15 mouse cellular contexts compared by ENCODE assay signal in genomic region chr6:47355500-47355899, GRCm38 (mm10).
"Had no signal": no experiment of that assay in that cellular context is flagged by ENCODE, and none has a peak within 500 bp of the region (broad histone marks: within the 10 kb centered on the region; RNA-seq: fewer than 3 reads in every experiment).

No protein-coding gene starts in this region.

- ATAC-seq: liver, embryonic 12.5 days; midbrain, embryonic 13.5 days had no signal

- H3K36me3 ChIP-seq: limb, embryonic 15.5 days; liver, embryonic 12.5 days; midbrain, embryonic 13.5 days; neural tube, embryonic 15.5 days; stomach, embryonic 15.5 days had no signal

- H3K4me1 ChIP-seq: limb, embryonic 15.5 days; midbrain, embryonic 13.5 days; neural tube, embryonic 15.5 days had no signal

- H3K27me3 ChIP-seq: limb, embryonic 15.5 days; liver, embryonic 12.5 days; megakaryocyte, embryonic 14.5 days; midbrain, embryonic 13.5 days; neural tube, embryonic 15.5 days; stomach, embryonic 15.5 days had no signal

- DNase-seq: kidney, adult 8-10 months; kidney, postnatal 25 days; lung, embryonic 14.5 days; lung, postnatal 14 days; retina, postnatal 1 day; thymus, postnatal 36 days had no signal

- H3K9me3 ChIP-seq: limb, embryonic 15.5 days; liver, embryonic 12.5 days; midbrain, embryonic 13.5 days; neural tube, embryonic 15.5 days; stomach, embryonic 15.5 days had no signal

- H3K4me2 ChIP-seq: limb, embryonic 15.5 days; liver, embryonic 12.5 days; lung, embryonic 14.5 days; midbrain, embryonic 13.5 days; neural tube, embryonic 15.5 days; stomach, embryonic 15.5 days had no signal

- H3K27ac ChIP-seq: left cerebral cortex, adult 2 months; limb, embryonic 15.5 days; liver, embryonic 12.5 days; macrophage; midbrain, embryonic 13.5 days; neural tube, embryonic 15.5 days; stomach, embryonic 15.5 days had no signal

- H3K4me3 ChIP-seq: left cerebral cortex, adult 2 months; limb, embryonic 15.5 days; liver, embryonic 12.5 days; megakaryocyte, embryonic 14.5 days; midbrain, embryonic 13.5 days; myocyte; neural tube, embryonic 15.5 days; stomach, embryonic 15.5 days had no signal

- H3K9ac ChIP-seq: limb, embryonic 15.5 days; liver, embryonic 12.5 days; lung, embryonic 14.5 days; midbrain, embryonic 13.5 days; neural tube, embryonic 15.5 days; stomach, embryonic 15.5 days had no signal
